Mouse (Mus musculus): Measurements from ENCODE around the gene Nup62. TPM values are rescaled to one million over a fixed set of nuclear protein-coding genes. Genes with fewer than 3 reads are reported as not detected.

The Nup62 gene
- polyA plus RNA-seq, 1 experiment from 2014 or later: 33.4 TPM

GRCm38 (mm10) chr7:44851625-44852234 lies 35.8 kb downstream of the Nup62 start:
- Histone ChIP-seq H3K36me3 (ENCODE audit: control insufficient read depth, insufficient read depth, low read length) (no peaks in the 10 kb centered on the region; the same call in 1 of the 2 replicates), H3K4me1 (replicated peaks; ENCODE audit: control insufficient read depth, insufficient read depth) (peaks cover 12% of the 10 kb centered on the region), H3K27me3 (ENCODE audit: control insufficient read depth, insufficient read depth, low read length) (no peaks in the 10 kb centered on the region), H3K4me3 (ENCODE audit: low read depth, low read length) (no peak overlapping the region), H3K4me2 (replicated peaks; ENCODE audit: low read depth) (no peak overlapping the region), H3K27ac (replicated peaks) (no peak overlapping the region), H3K9ac (ENCODE audit: low read length) (no peak overlapping the region), H3K9me3 (ENCODE audit: control insufficient read depth, low read length) (no peaks in the 10 kb centered on the region)
- 87% methylated on average over 12 of the region's 12 CpGs for WGBS
- no peak for DNase-seq (ENCODE audit: low spot score)
- TF ChIP-seq CTCF (IDR thresholded peaks at IDR 0.05; ENCODE audit: low read depth) (no peak), EP300 (optimal IDR thresholded peaks at IDR 0.05) (no peak)
- no peak for ATAC-seq (ENCODE audit: low FRiP score, low TSS enrichment)

GRCm38 (mm10) chr7:44852259-44853027 lies 36.6 kb downstream of the Nup62 start:
- Histone ChIP-seq H3K27me3 (ENCODE audit: control insufficient read depth, insufficient read depth, low read length) (no peaks in the 10 kb centered on the region), H3K9ac (ENCODE audit: low read length) (no peak overlapping the region), H3K9me3 (ENCODE audit: control insufficient read depth, low read length) (no peaks in the 10 kb centered on the region), H3K4me3 (ENCODE audit: low read depth, low read length) (no peak overlapping the region), H3K36me3 (ENCODE audit: control insufficient read depth, insufficient read depth, low read length) (no peaks in the 10 kb centered on the region; the same call in 1 of the 2 replicates), H3K4me2 (replicated peaks; ENCODE audit: low read depth) (no peak overlapping the region), H3K4me1 (replicated peaks; ENCODE audit: control insufficient read depth, insufficient read depth) (peaks cover 12% of the 10 kb centered on the region), H3K27ac (replicated peaks) (no peak overlapping the region)
- no peak for DNase-seq (ENCODE audit: low spot score)
- no peak for ATAC-seq (ENCODE audit: low FRiP score, low TSS enrichment)
- WGBS: 91% methylated on average over 35 of the region's 36 CpGs
- TF ChIP-seq CTCF (IDR thresholded peaks at IDR 0.05; ENCODE audit: low read depth): no peak
- TF ChIP-seq EP300 (optimal IDR thresholded peaks at IDR 0.05): no peak

GRCm38 (mm10) chr7:44853065-44853464 lies 37.2 kb downstream of the Nup62 start:
- TF ChIP-seq EP300 (optimal IDR thresholded peaks at IDR 0.05) (no peak), CTCF (IDR thresholded peaks at IDR 0.05; ENCODE audit: low read depth) (no peak)
- H3K9ac ChIP-seq (ENCODE audit: low read length): no peak overlapping the region
- 94% methylated on average over 2 of the region's 2 CpGs for WGBS
- H3K27ac ChIP-seq (replicated peaks): no peak overlapping the region
- DNase-seq (ENCODE audit: low spot score): no peak
- H3K27me3 ChIP-seq (ENCODE audit: control insufficient read depth, insufficient read depth, low read length): no peaks in the 10 kb centered on the region
- no peaks in the 10 kb centered on the region for H3K9me3 ChIP-seq (ENCODE audit: control insufficient read depth, low read length)
- H3K4me3 ChIP-seq (ENCODE audit: low read depth, low read length): no peak overlapping the region
- no peaks in the 10 kb centered on the region; the same call in 1 of the 2 replicates for H3K36me3 ChIP-seq (ENCODE audit: control insufficient read depth, insufficient read depth, low read length)
- H3K4me1 ChIP-seq (replicated peaks; ENCODE audit: control insufficient read depth, insufficient read depth): peaks cover 10% of the 10 kb centered on the region
- H3K4me2 ChIP-seq (replicated peaks; ENCODE audit: low read depth): 0 out of 2 replicates have a peak overlapping the region, but pooled peaks have one; percentile 88
- ATAC-seq (ENCODE audit: low FRiP score, low TSS enrichment): no peak

- no peak for DNase-seq (ENCODE audit: low spot score)
- TF ChIP-seq CTCF (IDR thresholded peaks at IDR 0.05; ENCODE audit: low read depth) (no peak), EP300 (optimal IDR thresholded peaks at IDR 0.05) (no peak)
- Histone ChIP-seq H3K27me3 (ENCODE audit: control insufficient read depth, insufficient read depth, low read length) (no peaks in the 10 kb centered on the region), H3K9ac (ENCODE audit: low read length) (peak overlapping the region; percentile 72), H3K4me1 (replicated peaks; ENCODE audit: control insufficient read depth, insufficient read depth) (peaks cover 10% of the 10 kb centered on the region), H3K27ac (replicated peaks) (peak overlapping the region; percentile 88), H3K36me3 (ENCODE audit: control insufficient read depth, insufficient read depth, low read length) (no peaks in the 10 kb centered on the region; the same call in 1 of the 2 replicates), H3K4me2 (replicated peaks; ENCODE audit: low read depth) (peak overlapping the region; percentile 88), H3K9me3 (ENCODE audit: control insufficient read depth, low read length) (no peaks in the 10 kb centered on the region), H3K4me3 (ENCODE audit: low read depth, low read length) (peak overlapping the region; percentile 57)
- 27% methylated on average over 26 of the region's 26 CpGs for WGBS
- ATAC-seq (ENCODE audit: low FRiP score, low TSS enrichment): no peak
Measured at GRCm38 (mm10) chr7:44853596-44854355, 37.9 kb downstream of the Nup62 start.

GRCm38 (mm10) chr7:44854356-44855031 lies 38.6 kb downstream of the Nup62 start:
- peak overlapping the region; percentile 57 for H3K4me3 ChIP-seq (ENCODE audit: low read depth, low read length)
- H3K4me2 ChIP-seq (replicated peaks; ENCODE audit: low read depth): peak overlapping the region; percentile 88
- H3K36me3 ChIP-seq (ENCODE audit: control insufficient read depth, insufficient read depth, low read length): no peaks in the 10 kb centered on the region; the same call in 1 of the 2 replicates
- H3K4me1 ChIP-seq (replicated peaks; ENCODE audit: control insufficient read depth, insufficient read depth): peaks cover 10% of the 10 kb centered on the region
- DNase-seq (ENCODE audit: low spot score) (peak; percentile 95), ATAC-seq (ENCODE audit: low FRiP score, low TSS enrichment) (peak; percentile 82)
- H3K9me3 ChIP-seq (ENCODE audit: control insufficient read depth, low read length): no peaks in the 10 kb centered on the region
- H3K27me3 ChIP-seq (ENCODE audit: control insufficient read depth, insufficient read depth, low read length): no peaks in the 10 kb centered on the region
- 1% methylated on average over 45 of the region's 45 CpGs for WGBS
- peak overlapping the region; percentile 88 for H3K27ac ChIP-seq (replicated peaks)
- TF ChIP-seq CTCF (IDR thresholded peaks at IDR 0.05; ENCODE audit: low read depth) (0 out of 2 replicates have a peak, but pooled peaks have one; percentile 1), EP300 (optimal IDR thresholded peaks at IDR 0.05) (no peak)
- H3K9ac ChIP-seq (ENCODE audit: low read length): peak overlapping the region; percentile 72
